Mouse (Mus musculus): Measurements from ENCODE around the gene Med12l. TPM values are rescaled to one million over a fixed set of nuclear protein-coding genes. Genes with fewer than 3 reads are reported as not detected.

Gene Med12l
- polyA plus RNA-seq, 1 experiment from 2014 or later: 6.2 TPM

GRCm38 (mm10) chr3:59185662-59186061, 180.0 kb downstream of the Med12l start:
- H3K9ac ChIP-seq (ENCODE audit: low read depth, low read length): no peak overlapping the region
- H3K9me3 ChIP-seq (replicated peaks; ENCODE audit: control insufficient read depth, low read length): no peaks in the 10 kb centered on the region
- 55% methylated on average over 4 of the region's 4 CpGs for WGBS (ENCODE audit: insufficient replicate concordance)
- no peaks in the 10 kb centered on the region for H3K27me3 ChIP-seq (ENCODE audit: control insufficient read depth, insufficient read depth, low read length)
- no peak overlapping the region for H3K4me3 ChIP-seq (ENCODE audit: low read depth, low read length)
- no peak overlapping the region for H3K27ac ChIP-seq (ENCODE audit: low read depth, low read length)
- ATAC-seq (replicated peaks; ENCODE audit: insufficient number of reproducible peaks, low FRiP score, low TSS enrichment): no peak
- H3K4me1 ChIP-seq (ENCODE audit: control insufficient read depth, insufficient read depth, low read length): no peaks in the 10 kb centered on the region
- H3K36me3 ChIP-seq (ENCODE audit: control insufficient read depth, insufficient read depth, low read length): no peaks in the 10 kb centered on the region
- H3K4me2 ChIP-seq: no peak overlapping the region

GRCm38 (mm10) chr3:59187336-59187735, 181.7 kb downstream of the Med12l start:
- Histone ChIP-seq H3K9ac (ENCODE audit: low read depth, low read length) (no peak overlapping the region), H3K27ac (ENCODE audit: low read depth, low read length) (no peak overlapping the region), H3K4me3 (ENCODE audit: low read depth, low read length) (no peak overlapping the region), H3K4me1 (ENCODE audit: control insufficient read depth, insufficient read depth, low read length) (no peaks in the 10 kb centered on the region), H3K27me3 (ENCODE audit: control insufficient read depth, insufficient read depth, low read length) (no peaks in the 10 kb centered on the region), H3K4me2 (no peak overlapping the region), H3K9me3 (replicated peaks; ENCODE audit: control insufficient read depth, low read length) (no peaks in the 10 kb centered on the region), H3K36me3 (ENCODE audit: control insufficient read depth, insufficient read depth, low read length) (no peaks in the 10 kb centered on the region)
- 65% methylated on average over 4 of the region's 4 CpGs for WGBS (ENCODE audit: insufficient replicate concordance)
- ATAC-seq (replicated peaks; ENCODE audit: insufficient number of reproducible peaks, low FRiP score, low TSS enrichment): no peak

GRCm38 (mm10) chr3:59191674-59192073, 186.0 kb downstream of the Med12l start:
- H3K36me3 ChIP-seq (ENCODE audit: control insufficient read depth, insufficient read depth, low read length): no peaks in the 10 kb centered on the region
- no peaks in the 10 kb centered on the region for H3K4me1 ChIP-seq (ENCODE audit: control insufficient read depth, insufficient read depth, low read length)
- H3K9me3 ChIP-seq (replicated peaks; ENCODE audit: control insufficient read depth, low read length): no peaks in the 10 kb centered on the region
- no peak overlapping the region for H3K4me2 ChIP-seq
- no peak overlapping the region for H3K9ac ChIP-seq (ENCODE audit: low read depth, low read length)
- 91% methylated on average over 6 of the region's 6 CpGs for WGBS (ENCODE audit: insufficient replicate concordance)
- no peak for ATAC-seq (replicated peaks; ENCODE audit: insufficient number of reproducible peaks, low FRiP score, low TSS enrichment)
- no peak overlapping the region for H3K4me3 ChIP-seq (ENCODE audit: low read depth, low read length)
- no peak overlapping the region for H3K27ac ChIP-seq (ENCODE audit: low read depth, low read length)
- no peaks in the 10 kb centered on the region for H3K27me3 ChIP-seq (ENCODE audit: control insufficient read depth, insufficient read depth, low read length)

GRCm38 (mm10) chr3:59194099-59194498, 188.5 kb downstream of the Med12l start:
- no peak for ATAC-seq (replicated peaks; ENCODE audit: insufficient number of reproducible peaks, low FRiP score, low TSS enrichment)
- no peak overlapping the region for H3K4me3 ChIP-seq (ENCODE audit: low read depth, low read length)
- H3K27me3 ChIP-seq (ENCODE audit: control insufficient read depth, insufficient read depth, low read length): no peaks in the 10 kb centered on the region
- no peak overlapping the region for H3K27ac ChIP-seq (ENCODE audit: low read depth, low read length)
- 88% methylated on average over 7 of the region's 7 CpGs for WGBS (ENCODE audit: insufficient replicate concordance)
- H3K9ac ChIP-seq (ENCODE audit: low read depth, low read length): no peak overlapping the region
- H3K4me2 ChIP-seq: no peak overlapping the region
- H3K9me3 ChIP-seq (replicated peaks; ENCODE audit: control insufficient read depth, low read length): no peaks in the 10 kb centered on the region
- H3K36me3 ChIP-seq (ENCODE audit: control insufficient read depth, insufficient read depth, low read length): no peaks in the 10 kb centered on the region
- no peaks in the 10 kb centered on the region for H3K4me1 ChIP-seq (ENCODE audit: control insufficient read depth, insufficient read depth, low read length)

GRCm38 (mm10) chr3:59194938-59195337, 189.3 kb downstream of the Med12l start, which contains the start of gene Gpr87:
Gpr87 (minus strand) TSS chr3:59195104.
- no peak within 1 kb of the TSS for H3K9ac ChIP-seq (ENCODE audit: low read depth, low read length)
- no peaks in the 10 kb centered on the region for H3K36me3 ChIP-seq (ENCODE audit: control insufficient read depth, insufficient read depth, low read length)
- H3K4me3 ChIP-seq (ENCODE audit: low read depth, low read length): no peak within 1 kb of the TSS
- no peak within 1 kb of the TSS for H3K4me2 ChIP-seq
- H3K4me1 ChIP-seq (ENCODE audit: control insufficient read depth, insufficient read depth, low read length): no peaks in the 10 kb centered on the region
- H3K9me3 ChIP-seq (replicated peaks; ENCODE audit: control insufficient read depth, low read length): no peaks in the 10 kb centered on the region
- 82% methylated on average over 7 of the region's 7 CpGs for WGBS (ENCODE audit: insufficient replicate concordance)
- no peak for ATAC-seq (replicated peaks; ENCODE audit: insufficient number of reproducible peaks, low FRiP score, low TSS enrichment)
- no peaks in the 10 kb centered on the region for H3K27me3 ChIP-seq (ENCODE audit: control insufficient read depth, insufficient read depth, low read length)
- no peak within 1 kb of the TSS for H3K27ac ChIP-seq (ENCODE audit: low read depth, low read length)

GRCm38 (mm10) chr3:59197329-59197948, 191.8 kb downstream of the Med12l start:
- Histone ChIP-seq H3K4me3 (ENCODE audit: low read depth, low read length) (no peak overlapping the region), H3K4me2 (no peak overlapping the region), H3K36me3 (ENCODE audit: control insufficient read depth, insufficient read depth, low read length) (no peaks in the 10 kb centered on the region), H3K27ac (ENCODE audit: low read depth, low read length) (no peak overlapping the region), H3K9ac (ENCODE audit: low read depth, low read length) (no peak overlapping the region), H3K9me3 (replicated peaks; ENCODE audit: control insufficient read depth, low read length) (no peaks in the 10 kb centered on the region), H3K4me1 (ENCODE audit: control insufficient read depth, insufficient read depth, low read length) (no peaks in the 10 kb centered on the region), H3K27me3 (ENCODE audit: control insufficient read depth, insufficient read depth, low read length) (no peaks in the 10 kb centered on the region)
- ATAC-seq (replicated peaks; ENCODE audit: insufficient number of reproducible peaks, low FRiP score, low TSS enrichment): no peak
- WGBS (ENCODE audit: insufficient replicate concordance): 73% methylated on average over 4 of the region's 4 CpGs

GRCm38 (mm10) chr3:59203802-59204520, 198.3 kb downstream of the Med12l start:
- Histone ChIP-seq H3K4me3 (ENCODE audit: low read depth, low read length) (no peak overlapping the region), H3K27ac (ENCODE audit: low read depth, low read length) (peak overlapping the region; percentile 41), H3K9ac (ENCODE audit: low read depth, low read length) (no peak overlapping the region), H3K9me3 (replicated peaks; ENCODE audit: control insufficient read depth, low read length) (no peaks in the 10 kb centered on the region), H3K27me3 (ENCODE audit: control insufficient read depth, insufficient read depth, low read length) (no peaks in the 10 kb centered on the region), H3K36me3 (ENCODE audit: control insufficient read depth, insufficient read depth, low read length) (no peaks in the 10 kb centered on the region), H3K4me2 (no peak overlapping the region), H3K4me1 (ENCODE audit: control insufficient read depth, insufficient read depth, low read length) (peaks cover 20% of the 10 kb centered on the region)
- 45% methylated on average over 8 of the region's 8 CpGs for WGBS (ENCODE audit: insufficient replicate concordance)
- ATAC-seq (replicated peaks; ENCODE audit: insufficient number of reproducible peaks, low FRiP score, low TSS enrichment): no peak; the same call in 1 of the 2 replicates

- no peak for ATAC-seq (replicated peaks; ENCODE audit: insufficient number of reproducible peaks, low FRiP score, low TSS enrichment)
- Histone ChIP-seq H3K4me3 (ENCODE audit: low read depth, low read length) (no peak overlapping the region), H3K27ac (ENCODE audit: low read depth, low read length) (peak overlapping the region; percentile 51)
These were observed 199.3 kb downstream of the Med12l start for GRCm38 (mm10) chr3:59204719-59205503.

More at GRCm38 (mm10) chr3:59204719-59205503, 199.3 kb downstream of the Med12l start:
- Histone ChIP-seq H3K4me1 (ENCODE audit: control insufficient read depth, insufficient read depth, low read length) (peaks cover 20% of the 10 kb centered on the region), H3K36me3 (ENCODE audit: control insufficient read depth, insufficient read depth, low read length) (no peaks in the 10 kb centered on the region), H3K9me3 (replicated peaks; ENCODE audit: control insufficient read depth, low read length) (no peaks in the 10 kb centered on the region), H3K4me2 (0 out of 2 replicates have a peak overlapping the region, but pooled peaks have one; percentile 1), H3K9ac (ENCODE audit: low read depth, low read length) (no peak overlapping the region), H3K27me3 (ENCODE audit: control insufficient read depth, insufficient read depth, low read length) (no peaks in the 10 kb centered on the region)
- 26% methylated on average over 11 of the region's 11 CpGs for WGBS (ENCODE audit: insufficient replicate concordance)

All from heart, embryonic 11.5 days (tissue).